Mouse (Mus musculus): ENCODE data around the gene Htra2.

DNA sequence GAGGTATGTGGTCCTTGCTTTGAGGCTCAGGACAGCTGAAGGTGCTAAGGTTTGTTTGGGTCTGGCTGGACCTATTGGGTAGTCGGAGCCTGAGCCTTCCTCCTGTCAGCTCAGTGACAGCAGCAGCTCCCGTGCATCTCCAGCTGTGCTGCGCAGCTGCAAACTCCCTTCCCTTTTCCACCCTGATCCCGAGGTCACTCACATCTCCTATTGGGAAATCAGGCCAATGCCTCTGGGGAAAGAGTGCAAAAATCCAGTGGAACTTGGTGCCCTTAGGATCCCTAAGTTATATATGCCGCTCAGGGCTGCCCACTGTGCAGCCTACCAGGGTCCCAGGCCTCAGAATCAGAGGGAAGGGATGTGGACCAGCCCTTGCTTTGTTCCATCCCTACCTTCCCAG lies 28.4 kb upstream of the Htra2 start:
- TF ChIP-seq MAX (IDR thresholded peaks at IDR 0.05; ENCODE audit: low read depth) (no peak), REST (IDR thresholded peaks at IDR 0.05; ENCODE audit: insufficient read depth, insufficient read length) (no peak), TCF12 (IDR thresholded peaks at IDR 0.05; ENCODE audit: insufficient read depth, poor library complexity, severe bottlenecking) (no peak), POLR2A (IDR thresholded peaks at IDR 0.05; ENCODE audit: insufficient read length, low read depth) (no peak), E2F4 (IDR thresholded peaks at IDR 0.05; ENCODE audit: insufficient read depth) (no peak), SRF (IDR thresholded peaks at IDR 0.05; ENCODE audit: control insufficient read depth, insufficient read length, low read depth) (no peak)
